Mouse (Mus musculus) common myeloid progenitor, adult 5-6 weeks (primary cell): ENCODE measurements at regions not wholly inside any gene's neighbourhood (a gene's known extent, or its start where the extent isn't known, plus 50 kb on each side); places are given as distances from the start of the nearest gene placed in this dataset.

Experiments used
- ATAC-seq: replicated peaks from 2 replicates; pipeline ENCODE4 v1.8.0; 2016; ENCODE audit warnings: low read depth, mild to moderate bottlenecking, moderate TSS enrichment, inconsistent platforms; ENCODE audit not compliant: poor library complexity, severe bottlenecking

GRCm38 (mm10) chr10:39316533-39316932, 52.1 kb upstream of the Fyn start:
- ATAC-seq, result no peak

- no peak for ATAC-seq
These were observed 53.1 kb upstream of the Fyn start for GRCm38 (mm10) chr10:39315434-39316174.

- ATAC-seq, result no peak
These were observed 57.2 kb upstream of the Fyn start for GRCm38 (mm10) chr10:39311501-39311900.

GRCm38 (mm10) chr10:39308535-39308934, 60.1 kb upstream of the Fyn start:
- ATAC-seq, result no peak

- ATAC-seq, result peak; percentile 77
These were observed 75.8 kb upstream of the Fyn start for GRCm38 (mm10) chr10:39292703-39293496.

GRCm38 (mm10) chr10:39291747-39292198, 76.9 kb upstream of the Fyn start:
- 0 out of 2 replicates have a peak, but pooled peaks have one; percentile 25 for ATAC-seq

GRCm38 (mm10) chr10:39291134-39291746, 77.4 kb upstream of the Fyn start:
- no peak for ATAC-seq

- no peak for ATAC-seq
These were observed 78.4 kb upstream of the Fyn start for GRCm38 (mm10) chr10:39290245-39290644.

- ATAC-seq, result peak; percentile 99
These were observed 88.2 kb upstream of the Fyn start for GRCm38 (mm10) chr10:39280366-39281000.

GRCm38 (mm10) chr10:39274202-39274601, 94.5 kb upstream of the Fyn start:
- no peak for ATAC-seq

- ATAC-seq, result no peak
These were observed 95.2 kb upstream of the Fyn start for GRCm38 (mm10) chr10:39273426-39273825.

- ATAC-seq, result no peak
These were observed 96.2 kb upstream of the Fyn start for GRCm38 (mm10) chr10:39272387-39272949.

- ATAC-seq, result no peak
These were observed 98.2 kb upstream of the Fyn start for GRCm38 (mm10) chr10:39270406-39270805.

GRCm38 (mm10) chr10:39267236-39267635, 101.4 kb upstream of the Fyn start:
- ATAC-seq, result no peak

GRCm38 (mm10) chr10:39266482-39266881, 102.2 kb upstream of the Fyn start:
- peak; percentile 87 for ATAC-seq

GRCm38 (mm10) chr10:39262466-39262865, 98.9 kb upstream of the Ccn6 start:
- ATAC-seq, result no peak

- 0 out of 2 replicates have a peak, but pooled peaks have one; percentile 18 for ATAC-seq
These were observed 97.9 kb upstream of the Ccn6 start for GRCm38 (mm10) chr10:39261174-39262145.

- ATAC-seq, result no peak
These were observed 96.5 kb upstream of the Ccn6 start for GRCm38 (mm10) chr10:39260061-39260460.
